Mouse (Mus musculus) myocyte (in vitro differentiated cells): ENCODE measurements around the gene Unkl.

Experiments used
- CEBPB ChIP-seq: IDR thresholded peaks from 2 replicates; pipeline ENCODE4 v1.6.1; 2011; ENCODE audit warnings: mild to moderate bottlenecking, moderate library complexity; ENCODE audit not compliant: poor library complexity, insufficient read depth, severe bottlenecking
- E2F4 ChIP-seq: IDR thresholded peaks from one replicate; pipeline ENCODE4 v1.6.1; 2011; ENCODE audit warnings: mild to moderate bottlenecking, control low read depth, moderate library complexity; ENCODE audit not compliant: insufficient read depth
- MAX ChIP-seq: IDR thresholded peaks from one replicate; pipeline ENCODE4 v1.6.1; 2011; ENCODE audit warnings: low read depth, mild to moderate bottlenecking, control low read depth
- MYOD1 ChIP-seq, 3 experiments: IDR thresholded peaks; one replicate each; pipeline ENCODE4 v1.6.1; 2011; ENCODE audit warnings: control low read depth in 2 of 3, low read depth in 2 of 3, mild to moderate bottlenecking in 2 of 3, moderate library complexity in 1 of 3; ENCODE audit not compliant: insufficient read length in 2 of 3, control insufficient read depth in 1 of 3
- MYOG ChIP-seq, 3 experiments: IDR thresholded peaks; one replicate each; pipeline ENCODE4 v1.6.1; 2011; ENCODE audit warnings: control low read depth in 2 of 3, low read depth in 2 of 3, mild to moderate bottlenecking in 2 of 3; ENCODE audit not compliant: insufficient read length in 2 of 3, control insufficient read depth in 1 of 3, insufficient read depth in 1 of 3
- POLR2A ChIP-seq: IDR thresholded peaks from one replicate; pipeline ENCODE4 v1.6.1; 2011; ENCODE audit warnings: low read depth, mild to moderate bottlenecking, control low read depth, moderate library complexity; ENCODE audit not compliant: insufficient read length
- POLR2AphosphoS2 ChIP-seq: IDR thresholded peaks from one replicate; pipeline ENCODE4 v1.6.1; 2011; ENCODE audit warnings: low read depth, control low read depth; ENCODE audit not compliant: insufficient read length
- REST ChIP-seq: IDR thresholded peaks from one replicate; pipeline ENCODE4 v1.6.1; 2011; ENCODE audit warnings: mild to moderate bottlenecking, control low read depth, moderate library complexity; ENCODE audit not compliant: insufficient read depth, insufficient read length
- USF1 ChIP-seq: IDR thresholded peaks from one replicate; pipeline ENCODE4 v1.6.1; 2011; ENCODE audit warnings: low read depth, mild to moderate bottlenecking, control low read depth, moderate library complexity

GRCm38 (mm10) chr17:25225659-25226058 is 37.5 kb downstream of the Unkl start:
- TF ChIP-seq POLR2A (no peak), E2F4 (no peak), REST (no peak), MAX (no peak), MYOG (IDR thresholded peaks at IDR 0.05; ENCODE audit: control insufficient read depth in 1 of 3, insufficient read depth in 1 of 3, insufficient read length in 2 of 3, low read depth in 2 of 3) (no peak), CEBPB (no peak), MYOD1 (IDR thresholded peaks at IDR 0.05; ENCODE audit: control insufficient read depth in 1 of 3, insufficient read length in 2 of 3, low read depth in 2 of 3) (no peak), USF1 (no peak), POLR2AphosphoS2 (no peak)
